In the genomic region with DNA sequence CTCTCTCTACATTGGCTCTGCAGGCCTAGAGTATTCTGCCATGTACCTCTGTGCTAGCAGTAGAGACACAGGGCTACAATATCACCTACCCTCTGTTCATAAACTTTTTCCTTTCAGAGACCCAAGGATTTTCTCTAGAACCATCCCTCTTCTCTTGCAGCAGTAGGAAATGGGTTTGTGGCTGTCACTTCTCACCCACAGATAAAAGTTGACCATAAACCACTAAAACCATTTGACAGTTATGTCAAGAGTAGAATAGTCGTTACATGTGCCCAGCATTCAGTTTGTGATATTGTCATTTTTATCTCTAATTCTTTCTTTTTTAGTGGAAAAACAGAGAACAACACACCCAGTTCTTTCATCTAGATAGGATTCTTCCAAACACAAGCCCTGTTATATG, we compare ENCODE assay signal across 10 mouse cellular contexts.
"Had no signal": no experiment of that assay in that cellular context is flagged by ENCODE, and none has a peak within 500 bp of the region (broad histone marks: within the 10 kb centered on the region; RNA-seq: fewer than 3 reads in every experiment).

No protein-coding gene starts in this region.

- H3K36me3 ChIP-seq: limb, embryonic 15.5 days; midbrain, embryonic 13.5 days; stomach, embryonic 15.5 days had no signal

- H3K4me2 ChIP-seq: limb, embryonic 15.5 days; midbrain, embryonic 13.5 days; stomach, embryonic 15.5 days had no signal

- H3K4me1 ChIP-seq: limb, embryonic 15.5 days; midbrain, embryonic 13.5 days; stomach, embryonic 15.5 days had no signal

- H3K9ac ChIP-seq: limb, embryonic 15.5 days; midbrain, embryonic 13.5 days; stomach, embryonic 15.5 days had no signal

- H3K9me3 ChIP-seq: limb, embryonic 15.5 days; midbrain, embryonic 13.5 days; stomach, embryonic 15.5 days had no signal

- H3K27ac ChIP-seq: left cerebral cortex, adult 2 months; limb, embryonic 15.5 days; midbrain, embryonic 13.5 days; stomach, embryonic 15.5 days had no signal

- H3K27me3 ChIP-seq: limb, embryonic 15.5 days; midbrain, embryonic 13.5 days; stomach, embryonic 15.5 days had no signal

- H3K4me3 ChIP-seq: left cerebral cortex, adult 2 months; limb, embryonic 15.5 days; midbrain, embryonic 13.5 days; stomach, embryonic 15.5 days had no signal

- DNase-seq: kidney, adult 8-10 months; kidney, postnatal 25 days; right cerebral cortex, postnatal 14 days; thymus, adult 2 months; thymus, postnatal 4 days had no signal

- ATAC-seq: intestine, embryonic 16.5 days; midbrain, embryonic 13.5 days had no signal
